Mouse (Mus musculus): ENCODE measurements around the gene Copz2.
A peak's percentile ranks its signal among the peaks of the same experiment; 100 is the strongest.

The Copz2 gene

DNA sequence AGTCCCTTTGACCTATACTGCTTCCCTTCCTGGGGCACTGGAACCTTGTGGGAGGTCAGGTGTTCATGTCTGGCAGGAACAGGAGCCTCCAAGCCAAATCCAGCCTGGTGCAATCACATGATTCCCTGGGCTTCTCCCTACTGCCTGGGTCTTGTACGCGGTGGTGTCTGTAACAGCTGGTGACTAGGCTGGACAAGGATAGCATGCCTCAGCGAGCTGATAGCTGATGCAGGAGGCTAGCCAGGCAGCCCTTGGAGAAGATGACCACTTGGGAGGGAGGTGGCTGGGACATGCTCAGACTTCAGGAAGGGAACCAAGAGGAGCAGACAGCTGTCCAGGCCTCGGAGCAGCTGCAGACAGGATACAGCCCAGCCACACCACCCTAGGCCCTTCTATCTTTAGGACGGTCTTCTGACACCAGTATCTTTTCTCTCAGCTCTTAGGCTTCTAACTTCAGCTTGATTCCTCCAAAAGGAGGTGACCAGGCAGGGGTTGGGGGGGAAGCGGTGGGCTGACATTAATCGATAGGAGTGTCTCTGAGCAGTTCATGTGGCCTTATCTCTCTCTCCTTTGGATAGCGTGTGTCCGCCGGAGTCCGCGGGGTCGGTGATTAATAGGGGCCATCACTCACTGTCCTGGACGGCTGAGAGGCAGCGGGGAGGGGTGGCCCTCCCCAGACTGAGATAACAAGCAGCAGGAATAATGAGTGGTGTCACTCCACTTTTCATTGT, 56.9 kb downstream of the Copz2 start:
- no peak for DNase-seq (ENCODE audit: low spot score)

- no peak for DNase-seq (ENCODE audit: low spot score)
These were observed 58.9 kb downstream of the Copz2 start for GRCm38 (mm10) chr11:96908594-96908993.

DNA sequence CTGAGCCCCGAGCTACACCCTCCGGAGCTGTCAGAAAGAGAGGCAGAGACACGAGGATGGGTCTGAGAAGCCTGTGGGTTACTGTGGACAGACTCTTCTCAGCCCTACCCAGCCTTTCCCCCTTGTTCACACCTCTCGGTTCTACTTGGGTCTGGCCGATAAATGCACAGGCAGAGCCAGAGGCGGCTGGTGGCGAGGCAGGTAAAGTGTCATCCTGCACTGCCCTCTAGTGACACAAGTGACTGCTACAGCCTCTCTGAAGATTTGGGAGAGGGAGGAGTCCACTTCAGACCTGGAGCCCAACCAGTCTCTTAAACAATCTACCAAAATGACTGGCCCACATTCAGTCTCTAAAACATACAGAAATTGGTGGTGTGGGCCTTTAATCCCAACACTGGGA, 60.3 kb downstream of the Copz2 start:
- DNase-seq (ENCODE audit: low spot score) = peak; percentile 74

Data from c-Kit-positive CD71-positive TER-119-positive erythroid progenitor cells, embryonic 14.5 days (primary cell).